Mouse (Mus musculus) embryonic fibroblast, embryonic 13.5 days (primary cell): ENCODE measurements at regions not wholly inside any gene's neighbourhood (a gene's known extent, or its start where the extent isn't known, plus 50 kb on each side); places are given as distances from the start of the nearest gene placed in this dataset.

Experiments
- H3K27ac ChIP-seq: 2 replicates; pipeline ENCODE4 v1.5.1; 2012; ENCODE audit warnings: low read length, control low read depth, inconsistent platforms; ENCODE audit not compliant: insufficient read depth
- H3K4me1 ChIP-seq: 2 replicates; pipeline ENCODE4 v1.6.1; 2011; ENCODE audit warnings: low read length; ENCODE audit not compliant: control insufficient read depth, insufficient read depth
- H3K4me3 ChIP-seq: 2 replicates; pipeline ENCODE4 v1.5.1; 2011; ENCODE audit warnings: mild to moderate bottlenecking, control low read depth, low read length; ENCODE audit not compliant: insufficient read depth
- CTCF ChIP-seq: IDR thresholded peaks from 2 replicates; pipeline ENCODE4 v1.5.1; 2011; ENCODE audit warnings: mild to moderate bottlenecking, control low read depth, low read length, moderate library complexity, borderline replicate concordance; ENCODE audit not compliant: insufficient read depth
- POLR2A ChIP-seq: IDR thresholded peaks from 2 replicates; pipeline ENCODE4 v1.6.1; 2011; ENCODE audit warnings: low read depth, mild to moderate bottlenecking, control low read depth, low read length, moderate library complexity

GRCm38 (mm10) chr10:107982632-107983031 lies 70.7 kb upstream of the Otogl start:
- H3K27ac ChIP-seq, result no peak overlapping the region
- TF ChIP-seq POLR2A, result no peak
- no peak for TF ChIP-seq CTCF
- H3K4me3 ChIP-seq, result no peak overlapping the region
- H3K4me1 ChIP-seq, result no peaks in the 10 kb centered on the region

GRCm38 (mm10) chr10:107982082-107982481 lies 70.1 kb upstream of the Otogl start:
- H3K4me1 ChIP-seq, result no peaks in the 10 kb centered on the region
- no peak overlapping the region for H3K27ac ChIP-seq
- TF ChIP-seq CTCF, result no peak
- H3K4me3 ChIP-seq, result no peak overlapping the region

- TF ChIP-seq CTCF (no peak), POLR2A (no peak)
- H3K4me1 ChIP-seq, result no peaks in the 10 kb centered on the region
- no peak overlapping the region for H3K27ac ChIP-seq
- no peak overlapping the region for H3K4me3 ChIP-seq
Observed at GRCm38 (mm10) chr10:107976392-107976965, 64.5 kb upstream of the Otogl start.

GRCm38 (mm10) chr10:107971748-107972147 lies 59.8 kb upstream of the Otogl start:
- Histone ChIP-seq H3K4me1 (peaks cover 3% of the 10 kb centered on the region; the same call in 1 of the 2 replicates), H3K4me3 (no peak overlapping the region), H3K27ac (peak overlapping the region; percentile 27)
- TF ChIP-seq POLR2A, result no peak
- no peak for TF ChIP-seq CTCF

- peaks cover 3% of the 10 kb centered on the region; the same call in 1 of the 2 replicates for H3K4me1 ChIP-seq
- H3K4me3 ChIP-seq, result no peak overlapping the region
- peak; percentile 24; the same call in 1 of the 2 replicates for TF ChIP-seq CTCF
- no peak for TF ChIP-seq POLR2A
- peak overlapping the region; percentile 39 for H3K27ac ChIP-seq
Observed at GRCm38 (mm10) chr10:107966996-107967395, 55.1 kb upstream of the Otogl start.

GRCm38 (mm10) chr10:107964022-107964421 lies 52.1 kb upstream of the Otogl start:
- no peak for TF ChIP-seq POLR2A
- no peak for TF ChIP-seq CTCF
- H3K4me3 ChIP-seq, result no peak overlapping the region

GRCm38 (mm10) chr10:107962130-107962529 lies 50.2 kb upstream of the Otogl start:
- Histone ChIP-seq H3K4me3 (no peak overlapping the region), H3K27ac (no peak overlapping the region), H3K4me1 (no peaks in the 10 kb centered on the region; the same call in 1 of the 2 replicates)
- TF ChIP-seq CTCF (no peak), POLR2A (no peak)

More at GRCm38 (mm10) chr10:107964022-107964421, 52.1 kb upstream of the Otogl start:
- Histone ChIP-seq H3K27ac (no peak overlapping the region), H3K4me1 (peaks cover 3% of the 10 kb centered on the region; the same call in 1 of the 2 replicates)
